Mouse (Mus musculus) CD8-positive naive resting alpha-beta T cell, adult 57 days (primary cell): ENCODE measurements around the gene Slit3. TPM values are rescaled to one million over a fixed set of nuclear protein-coding genes. Genes with fewer than 3 reads are reported as not detected.

Source experiments
- total RNA-seq: library from RNA; stranded (reverse); gene quantifications from one replicate; pipeline ENCODE4 v1.2.4, GENCODE M21; 2023

Gene Slit3
- total RNA-seq = not detected

DNA sequence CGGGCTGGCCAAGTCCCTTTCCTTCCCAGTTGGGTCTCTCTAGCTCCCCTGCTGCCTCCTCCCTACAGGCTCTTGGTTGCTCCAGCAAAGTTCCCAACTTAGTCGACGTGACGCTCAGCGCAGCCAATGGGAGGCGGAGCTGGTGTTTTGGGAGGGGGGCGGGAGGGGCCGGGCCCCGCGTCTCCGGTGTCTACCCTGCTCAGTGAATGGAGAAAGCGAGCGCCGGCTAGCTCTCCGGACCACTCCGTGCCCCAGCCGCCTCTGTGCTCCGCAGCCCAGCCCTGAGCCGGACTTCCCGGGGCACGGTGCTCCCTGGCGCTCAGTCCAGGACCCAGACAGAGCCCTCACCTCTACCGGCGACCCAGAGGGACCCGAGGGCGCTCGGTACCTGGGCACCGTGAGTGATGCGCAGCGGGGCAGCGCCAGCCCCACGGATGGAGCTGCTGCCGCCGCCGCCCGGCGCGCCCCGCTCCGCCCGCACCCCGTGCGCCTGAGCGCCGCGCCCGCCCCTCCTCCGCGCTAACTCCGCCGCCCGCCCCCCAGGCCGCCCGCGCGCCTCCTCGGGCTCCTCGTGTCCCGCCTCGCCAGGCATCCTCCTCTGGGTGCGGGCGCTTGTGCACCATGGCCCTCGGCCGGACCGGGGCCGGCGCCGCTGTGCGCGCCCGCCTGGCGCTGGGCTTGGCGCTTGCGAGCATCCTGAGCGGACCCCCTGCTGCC lies at the start of gene Slit3:
Slit3 (plus strand) TSS at position 331 of the 717 bp plus-strand sequence.

